19 mouse cellular contexts compared by ENCODE assay signal in the genomic region with DNA sequence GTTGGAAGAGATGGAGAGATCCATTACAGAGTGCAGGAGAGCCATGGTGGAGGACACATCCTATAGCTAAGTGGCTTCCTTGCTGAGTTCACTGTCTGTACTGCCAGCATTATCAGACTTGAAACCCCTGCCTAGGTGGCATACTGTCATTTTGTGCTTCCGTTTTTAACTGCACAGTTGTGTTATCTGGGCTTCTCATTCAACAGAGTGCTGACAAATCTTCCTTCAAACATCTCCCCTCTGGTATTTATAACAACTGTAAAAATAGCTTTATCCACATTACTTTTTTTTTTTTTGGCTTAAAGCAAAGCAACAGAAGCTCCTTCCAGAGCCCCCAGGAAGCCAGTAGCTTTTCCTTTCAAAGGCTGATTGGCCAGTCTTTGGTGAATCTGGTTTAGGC. TPM values are rescaled to one million over a fixed set of nuclear protein-coding genes. Genes with fewer than 3 reads are reported as not detected.
"Had no signal": no experiment of that assay in that cellular context is flagged by ENCODE, and none has a peak within 500 bp of the region (broad histone marks: within the 10 kb centered on the region; RNA-seq: fewer than 3 reads in every experiment).

No protein-coding gene starts in this region.

- H3K9ac ChIP-seq: neural tube, embryonic 13.5 days; neural tube, embryonic 15.5 days; stomach, embryonic 15.5 days had no signal

- H3K27ac ChIP-seq: neural tube, embryonic 13.5 days; neural tube, embryonic 15.5 days; stomach, embryonic 15.5 days; stomach, postnatal 0 days had no signal

- H3K9me3 ChIP-seq: neural tube, embryonic 13.5 days; neural tube, embryonic 15.5 days; stomach, embryonic 15.5 days had no signal

- H3K4me2 ChIP-seq: neural tube, embryonic 13.5 days; neural tube, embryonic 15.5 days; stomach, embryonic 15.5 days had no signal

- H3K36me3 ChIP-seq: neural tube, embryonic 13.5 days; neural tube, embryonic 15.5 days; stomach, embryonic 15.5 days had no signal

- H3K4me3 ChIP-seq: neural tube, embryonic 13.5 days; neural tube, embryonic 15.5 days; stomach, embryonic 15.5 days had no signal

- H3K4me1 ChIP-seq: stomach, embryonic 15.5 days had no signal

- DNase-seq: retina, postnatal 1 day; right cerebral cortex, adult 18-20 months; right cerebral cortex, postnatal 14 days; right cerebral cortex, postnatal 25 days; right cerebral cortex, postnatal 4 days; spleen, adult 18-20 months; thymus, adult 18-20 months; thymus, adult 2 months; thymus, postnatal 14 days; thymus, postnatal 25 days; thymus, postnatal 36 days; thymus, postnatal 4 days had no signal

- H3K27me3 ChIP-seq: neural tube, embryonic 15.5 days; stomach, embryonic 15.5 days had no signal

RNA-seq across cellular contexts. Expression of gene F930015N05Rik, which starts 8.8 kb away (rescaled TPM):
- total RNA-seq: neutrophil, adult 5-6 weeks had no signal
- polyA plus RNA-seq: testis, adult 2 months; thymus, postnatal 0 days had no signal

RNA-seq across cellular contexts. Expression of gene Hs3st3a1, which starts 10.1 kb away (rescaled TPM):
- total RNA-seq: neutrophil, adult 5-6 weeks had no signal
